Mouse (Mus musculus) liver, embryonic 12.5 days (tissue): ENCODE results near the gene Dmpk. TPM values are rescaled to one million over a fixed set of nuclear protein-coding genes. Genes with fewer than 3 reads are reported as not detected.

Source experiments
- ATAC-seq: fragments of 200-750 bp; cut with Nextera tagmentation; 2 replicates; pipeline ENCODE4 v1.8.0; 2017; ENCODE audit warnings: moderate number of reproducible peaks, mild to moderate bottlenecking, moderate library complexity
- H3K27ac ChIP-seq: fragments of 300-500 bp; sonication (generic); 2 replicates; pipeline ENCODE4 v1.5.1; 2016; ENCODE audit warnings: mild to moderate bottlenecking
- H3K27me3 ChIP-seq: fragments of 300-500 bp; sonication (generic); replicated peaks from 2 replicates; pipeline ENCODE4 v1.6.1; 2016; ENCODE audit warnings: mild to moderate bottlenecking, moderate library complexity
- H3K36me3 ChIP-seq: fragments of 300-500 bp; sonication (generic); 2 replicates; pipeline ENCODE4 v1.6.1; 2016; ENCODE audit warnings: mild to moderate bottlenecking, moderate library complexity
- H3K4me1 ChIP-seq: fragments of 300-500 bp; sonication (generic); 2 replicates; pipeline ENCODE4 v1.6.1; 2016
- H3K4me2 ChIP-seq: fragments of 300-500 bp; sonication (generic); 2 replicates; pipeline ENCODE4 v1.6.1; 2016; ENCODE audit warnings: mild to moderate bottlenecking, moderate library complexity
- H3K4me3 ChIP-seq: fragments of 300-500 bp; sonication (generic); 2 replicates; pipeline ENCODE4 v1.5.1; 2016; ENCODE audit warnings: mild to moderate bottlenecking, moderate library complexity
- H3K9ac ChIP-seq: fragments of 300-500 bp; sonication (generic); 2 replicates; pipeline ENCODE4 v1.6.1; 2016; ENCODE audit warnings: mild to moderate bottlenecking, moderate library complexity
- H3K9me3 ChIP-seq: fragments of 300-500 bp; sonication (generic); replicated peaks from 2 replicates; pipeline ENCODE4 v1.6.1; 2016; ENCODE audit warnings: mild to moderate bottlenecking, moderate library complexity
- WGBS: fragments of 180-500 bp; shearing (Covaris S2); methylation state at CpG from one replicate; pipeline ENCODE4 v1.1.7; 2016; ENCODE audit not compliant: insufficient replicate concordance; 5-methylcytosine and 5-hydroxymethylcytosine counted together
- polyA plus RNA-seq: library from polyadenylated mRNA; unstranded; fragments of >200 nt; fragmentation: Nextera tagmentation; extraction: Ambion mirVana; gene quantifications from 2 replicates; pipeline ENCODE4 v1.2.1, GENCODE M21; 2016

Gene Dmpk
- polyA plus RNA-seq, 1 experiment from 2014 or later: 8.5 TPM

GRCm38 (mm10) chr7:19091913-19092312 is 8.3 kb downstream of the Dmpk start:
- Histone ChIP-seq H3K27me3 (peaks cover 96% of the 10 kb centered on the region), H3K4me2 (peak overlapping the region; percentile 98), H3K4me1 (peaks cover 72% of the 10 kb centered on the region), H3K9ac (no peak overlapping the region), H3K27ac (no peak overlapping the region), H3K9me3 (no peaks in the 10 kb centered on the region), H3K4me3 (peak overlapping the region; percentile 66; the same call in 1 of the 2 replicates), H3K36me3 (0 out of 2 replicates have a peak, but pooled peaks cover 5% of the 10 kb centered on the region)
- WGBS: 26% methylated on average over 15 of the region's 17 CpGs
- no peak for ATAC-seq

- Histone ChIP-seq H3K4me2 (peak overlapping the region; percentile 98), H3K9me3 (no peaks in the 10 kb centered on the region), H3K9ac (peak overlapping the region; percentile 75), H3K27me3 (peaks cover 96% of the 10 kb centered on the region), H3K4me3 (peak overlapping the region; percentile 66), H3K36me3 (no peaks in the 10 kb centered on the region), H3K27ac (peak overlapping the region; percentile 55), H3K4me1 (peaks cover 72% of the 10 kb centered on the region)
- WGBS: 10% methylated on average over 38 of the region's 38 CpGs
- peak; percentile 36 for ATAC-seq
Measured at GRCm38 (mm10) chr7:19092381-19093173, 8.9 kb downstream of the Dmpk start.

GRCm38 (mm10) chr7:19093174-19093521 is 9.5 kb downstream of the Dmpk start:
- Histone ChIP-seq H3K9ac (peak overlapping the region; percentile 75), H3K9me3 (no peaks in the 10 kb centered on the region), H3K4me1 (peaks cover 67% of the 10 kb centered on the region), H3K27ac (peak overlapping the region; percentile 55), H3K36me3 (no peaks in the 10 kb centered on the region), H3K4me3 (peak overlapping the region; percentile 66), H3K27me3 (peaks cover 96% of the 10 kb centered on the region), H3K4me2 (peak overlapping the region; percentile 98)
- WGBS: 0% methylated on average over 14 of the region's 15 CpGs
- ATAC-seq: peak; percentile 66

- peak; percentile 82 for ATAC-seq
- H3K27ac ChIP-seq: peak overlapping the region; percentile 80
- no peaks in the 10 kb centered on the region for H3K9me3 ChIP-seq
- H3K27me3 ChIP-seq: peaks cover 96% of the 10 kb centered on the region
- peak overlapping the region; percentile 98 for H3K4me2 ChIP-seq
- under 1% methylated on average over 45 of the region's 45 CpGs for WGBS
- H3K9ac ChIP-seq: peak overlapping the region; percentile 75
- peaks cover 61% of the 10 kb centered on the region for H3K4me1 ChIP-seq
- H3K4me3 ChIP-seq: peak overlapping the region; percentile 66
- no peaks in the 10 kb centered on the region for H3K36me3 ChIP-seq
Measured at GRCm38 (mm10) chr7:19093537-19094385, 10.1 kb downstream of the Dmpk start.

- no peak for ATAC-seq
- Histone ChIP-seq H3K4me3 (peak within 1 kb of the TSS; percentile 66), H3K4me1 (peaks cover 60% of the 10 kb centered on the region), H3K27ac (peak within 1 kb of the TSS; percentile 80), H3K27me3 (peaks cover 98% of the 10 kb centered on the region), H3K9me3 (no peaks in the 10 kb centered on the region), H3K36me3 (no peaks in the 10 kb centered on the region), H3K4me2 (peak within 1 kb of the TSS; percentile 98), H3K9ac (peak within 1 kb of the TSS; percentile 75)
- 2% methylated on average over 30 of the region's 36 CpGs for WGBS
Measured at GRCm38 (mm10) chr7:19094471-19094825, 10.8 kb downstream of the Dmpk start, which contains the start of gene Six5. Gene Six5, plus strand, starts transcription at chr7:19094594.

- peak overlapping the region; percentile 75 for H3K9ac ChIP-seq
- peak overlapping the region; percentile 80 for H3K27ac ChIP-seq
- peaks cover 60% of the 10 kb centered on the region for H3K4me1 ChIP-seq
- peak overlapping the region; percentile 66 for H3K4me3 ChIP-seq
- peaks cover 98% of the 10 kb centered on the region for H3K27me3 ChIP-seq
- H3K9me3 ChIP-seq: no peaks in the 10 kb centered on the region
- no peaks in the 10 kb centered on the region for H3K36me3 ChIP-seq
- no peak for ATAC-seq
- H3K4me2 ChIP-seq: peak overlapping the region; percentile 98
- under 1% methylated on average over 85 of the region's 87 CpGs for WGBS
Measured at GRCm38 (mm10) chr7:19094826-19095750, 11.4 kb downstream of the Dmpk start.

- H3K9ac ChIP-seq: peak overlapping the region; percentile 75
- peaks cover 95% of the 10 kb centered on the region for H3K27me3 ChIP-seq
- ATAC-seq: no peak
- H3K4me3 ChIP-seq: peak overlapping the region; percentile 66
- H3K9me3 ChIP-seq: no peaks in the 10 kb centered on the region
- H3K4me2 ChIP-seq: peak overlapping the region; percentile 98
- no peaks in the 10 kb centered on the region for H3K36me3 ChIP-seq
- 2% methylated on average over 19 of the region's 19 CpGs for WGBS
- peak overlapping the region; percentile 80; the same call in 1 of the 2 replicates for H3K27ac ChIP-seq
- H3K4me1 ChIP-seq: peaks cover 60% of the 10 kb centered on the region
Measured at GRCm38 (mm10) chr7:19095751-19096110, 12.1 kb downstream of the Dmpk start.

- Histone ChIP-seq H3K27ac (peak overlapping the region; percentile 17; the same call in 1 of the 2 replicates), H3K4me1 (peaks cover 60% of the 10 kb centered on the region), H3K27me3 (peaks cover 91% of the 10 kb centered on the region), H3K4me3 (peak overlapping the region; percentile 66), H3K4me2 (peak overlapping the region; percentile 98), H3K9me3 (no peaks in the 10 kb centered on the region), H3K36me3 (no peaks in the 10 kb centered on the region), H3K9ac (no peak overlapping the region)
- 45% methylated on average over 5 of the region's 5 CpGs for WGBS
- no peak for ATAC-seq
Measured at GRCm38 (mm10) chr7:19096421-19096976, 12.8 kb downstream of the Dmpk start.

- Histone ChIP-seq H3K4me1 (peaks cover 54% of the 10 kb centered on the region), H3K4me3 (no peak overlapping the region), H3K27me3 (peaks cover 91% of the 10 kb centered on the region), H3K9me3 (no peaks in the 10 kb centered on the region), H3K9ac (no peak overlapping the region), H3K4me2 (no peak overlapping the region), H3K27ac (no peak overlapping the region), H3K36me3 (no peaks in the 10 kb centered on the region)
- ATAC-seq: no peak
- 15% methylated on average over 2 of the region's 2 CpGs for WGBS
Measured at GRCm38 (mm10) chr7:19097217-19097616, 13.6 kb downstream of the Dmpk start.

- no peak overlapping the region for H3K27ac ChIP-seq
- peaks cover 48% of the 10 kb centered on the region for H3K4me1 ChIP-seq
- H3K27me3 ChIP-seq: peaks cover 91% of the 10 kb centered on the region
- no peak for ATAC-seq
- no peak overlapping the region for H3K9ac ChIP-seq
- no peak overlapping the region for H3K4me3 ChIP-seq
- no peaks in the 10 kb centered on the region for H3K36me3 ChIP-seq
- H3K4me2 ChIP-seq: no peak overlapping the region
- no peaks in the 10 kb centered on the region for H3K9me3 ChIP-seq
Measured at GRCm38 (mm10) chr7:19097863-19098262, 14.2 kb downstream of the Dmpk start.

- Histone ChIP-seq H3K4me1 (peaks cover 38% of the 10 kb centered on the region), H3K36me3 (no peaks in the 10 kb centered on the region), H3K9ac (no peak overlapping the region), H3K4me2 (no peak overlapping the region), H3K4me3 (no peak overlapping the region), H3K27ac (no peak overlapping the region), H3K9me3 (no peaks in the 10 kb centered on the region), H3K27me3 (peaks cover 88% of the 10 kb centered on the region)
- ATAC-seq: no peak
- 63% methylated on average over 7 of the region's 7 CpGs for WGBS
Measured at GRCm38 (mm10) chr7:19098811-19099210, 15.2 kb downstream of the Dmpk start.
